Mouse (Mus musculus) midbrain, postnatal 0 days (tissue): ENCODE data around the gene Hist1h2bh. TPM values are rescaled to one million over a fixed set of nuclear protein-coding genes. Genes with fewer than 3 reads are reported as not detected.
"Not testable (repeated sequence)": the region's sequence is repeated elsewhere in the genome, so short reads cannot be mapped to it uniquely, and the experiment has no call there.

Experiments
- ATAC-seq: fragments of 200-750 bp; cut with Nextera tagmentation; 2 replicates; pipeline ENCODE4 v1.8.0; 2017; ENCODE audit warnings: moderate number of reproducible peaks, mild to moderate bottlenecking, moderate TSS enrichment, moderate library complexity; ENCODE audit not compliant: low FRiP score
- DNase-seq: peaks from one replicate; pipeline ENCODE4 v3.0.0-alpha.2; 2015; ENCODE audit warnings: low spot score
- H3K27ac ChIP-seq: fragments of 300-500 bp; sonication (generic); 2 replicates; pipeline ENCODE4 v1.5.1; 2014; ENCODE audit warnings: low read depth, mild to moderate bottlenecking, low read length, mixed read lengths
- H3K27me3 ChIP-seq: fragments of 300-500 bp; sonication (generic); 2 replicates; pipeline ENCODE4 v1.6.1; 2014; ENCODE audit warnings: low read length, control low read depth, mixed read lengths; ENCODE audit not compliant: insufficient read depth
- H3K36me3 ChIP-seq: fragments of 300-500 bp; sonication (generic); 2 replicates; pipeline ENCODE4 v1.6.1; 2014; ENCODE audit warnings: low read length, control low read depth, mixed read lengths; ENCODE audit not compliant: insufficient read depth
- H3K4me1 ChIP-seq: fragments of 300-500 bp; sonication (generic); 2 replicates; pipeline ENCODE4 v1.6.1; 2014; ENCODE audit warnings: mild to moderate bottlenecking, control low read depth, antibody characterized with exemption, low read length, mixed read lengths; ENCODE audit not compliant: insufficient read depth
- H3K4me2 ChIP-seq: fragments of 300-500 bp; sonication (generic); 2 replicates; pipeline ENCODE4 v1.6.1; 2014; ENCODE audit warnings: low read depth, mild to moderate bottlenecking, low read length, mixed read lengths; ENCODE audit not compliant: poor library complexity, severe bottlenecking
- H3K4me3 ChIP-seq: fragments of 300-500 bp; sonication (generic); 2 replicates; pipeline ENCODE4 v1.5.1; 2014; ENCODE audit warnings: low read depth, mild to moderate bottlenecking, low read length, moderate library complexity
- H3K9ac ChIP-seq: fragments of 300-500 bp; sonication (generic); replicated peaks from 2 replicates; pipeline ENCODE4 v1.6.1; 2014; ENCODE audit warnings: mild to moderate bottlenecking, low read length, moderate library complexity, mixed read lengths; ENCODE audit not compliant: poor library complexity, severe bottlenecking
- H3K9me3 ChIP-seq: fragments of 300-500 bp; sonication (generic); 2 replicates; pipeline ENCODE4 v1.6.1; 2016; ENCODE audit warnings: low read length, control low read depth
- CTCF ChIP-seq: IDR thresholded peaks from 2 replicates; pipeline ENCODE4 v1.5.1; 2016; ENCODE audit warnings: antibody characterized with exemption, mild to moderate bottlenecking
- WGBS: fragments of 180-500 bp; shearing (Covaris S2); extraction: QIAGEN DNeasy Blood & Tissue Kit; methylation state at CpG from one replicate; pipeline ENCODE4 v1.1.7; 2014; 5-methylcytosine and 5-hydroxymethylcytosine counted together
- polyA plus RNA-seq: library from polyadenylated mRNA; unstranded; fragments of >200 nt; fragmentation: Nextera tagmentation; extraction: Ambion mirVana; gene quantifications from 2 replicates; pipeline ENCODE4 v1.2.1, GENCODE M21; 2015
- total RNA-seq: library from RNA; depleted of rRNA; stranded (reverse); fragments of >200 nt; gene quantifications from 2 replicates; pipeline ENCODE4 v1.2.3, GENCODE M21; 2014; rRNA removed

The Hist1h2bh gene
- total RNA-seq (8.7 and 34.2 TPM in 2 replicates), polyA plus RNA-seq (0.16 TPM in 1 of 2 replicates, not detected in the other)

GRCm38 (mm10) chr13:23542999-23543607 lies at the start of gene Hist1h2bh:
TSS of gene Hist1h2bh (minus strand) at chr13:23543392.
- not testable (repeated sequence) for H3K36me3 ChIP-seq, H3K4me1 ChIP-seq, H3K27me3 ChIP-seq, H3K9me3 ChIP-seq
- Histone ChIP-seq H3K4me3 (peak within 1 kb of the TSS; percentile 45), H3K27ac (peak within 1 kb of the TSS; percentile 75), H3K4me2 (peak within 1 kb of the TSS; percentile 65), H3K9ac (peak within 1 kb of the TSS; percentile 48; the same call in 1 of the 2 replicates)
- WGBS: under 1% methylated on average over 22 of the region's 42 CpGs
- DNase-seq (peak; percentile 93), ATAC-seq (peak; percentile 78)

GRCm38 (mm10) chr13:23592614-23593013 lies 49.4 kb upstream of the Hist1h2bh start:
- Histone ChIP-seq H3K36me3 (no peaks in the 10 kb centered on the region), H3K4me1 (no peaks in the 10 kb centered on the region), H3K27ac (no peak overlapping the region), H3K27me3 (no peaks in the 10 kb centered on the region), H3K9me3 (no peaks in the 10 kb centered on the region), H3K9ac (no peak overlapping the region), H3K4me3 (no peak overlapping the region), H3K4me2 (no peak overlapping the region)
- no peak for DNase-seq
- no peak for TF ChIP-seq CTCF
- no peak for ATAC-seq
- WGBS: 88% methylated on average over 7 of the region's 7 CpGs

GRCm38 (mm10) chr13:23591886-23592285 lies 48.7 kb upstream of the Hist1h2bh start:
- 94% methylated on average over 7 of the region's 7 CpGs for WGBS
- H3K4me3 ChIP-seq, H3K9me3 ChIP-seq, H3K36me3 ChIP-seq, H3K9ac ChIP-seq, H3K4me2 ChIP-seq, H3K27me3 ChIP-seq, H3K4me1 ChIP-seq, H3K27ac ChIP-seq, ATAC-seq, DNase-seq: not testable (repeated sequence)

GRCm38 (mm10) chr13:23591206-23591605 lies 48.0 kb upstream of the Hist1h2bh start:
- TF ChIP-seq CTCF: no peak
- no peak for ATAC-seq
- WGBS: 93% methylated on average over 7 of the region's 7 CpGs

GRCm38 (mm10) chr13:23586940-23587225 lies 43.7 kb upstream of the Hist1h2bh start:
- WGBS: 3% methylated on average over 1 of the region's 1 CpGs
- H3K9ac ChIP-seq: no peak overlapping the region; the same call in 1 of the 2 replicates
- no peaks in the 10 kb centered on the region for H3K36me3 ChIP-seq
- no peak for TF ChIP-seq CTCF
- H3K4me1 ChIP-seq: peaks cover 1% of the 10 kb centered on the region; the same call in 1 of the 2 replicates
- no peak overlapping the region for H3K27ac ChIP-seq
- no peaks in the 10 kb centered on the region for H3K9me3 ChIP-seq
- ATAC-seq (no peak), DNase-seq (no peak)
- peak overlapping the region; percentile 85 for H3K4me2 ChIP-seq
- peak overlapping the region; percentile 47 for H3K4me3 ChIP-seq
- H3K27me3 ChIP-seq: no peaks in the 10 kb centered on the region

More at GRCm38 (mm10) chr13:23591206-23591605, 48.0 kb upstream of the Hist1h2bh start:
- Histone ChIP-seq H3K27me3 (no peaks in the 10 kb centered on the region), H3K9me3 (no peaks in the 10 kb centered on the region), H3K4me3 (no peak overlapping the region), H3K9ac (no peak overlapping the region), H3K4me2 (no peak overlapping the region), H3K4me1 (no peaks in the 10 kb centered on the region), H3K36me3 (no peaks in the 10 kb centered on the region), H3K27ac (no peak overlapping the region)
- DNase-seq: no peak

DNA sequence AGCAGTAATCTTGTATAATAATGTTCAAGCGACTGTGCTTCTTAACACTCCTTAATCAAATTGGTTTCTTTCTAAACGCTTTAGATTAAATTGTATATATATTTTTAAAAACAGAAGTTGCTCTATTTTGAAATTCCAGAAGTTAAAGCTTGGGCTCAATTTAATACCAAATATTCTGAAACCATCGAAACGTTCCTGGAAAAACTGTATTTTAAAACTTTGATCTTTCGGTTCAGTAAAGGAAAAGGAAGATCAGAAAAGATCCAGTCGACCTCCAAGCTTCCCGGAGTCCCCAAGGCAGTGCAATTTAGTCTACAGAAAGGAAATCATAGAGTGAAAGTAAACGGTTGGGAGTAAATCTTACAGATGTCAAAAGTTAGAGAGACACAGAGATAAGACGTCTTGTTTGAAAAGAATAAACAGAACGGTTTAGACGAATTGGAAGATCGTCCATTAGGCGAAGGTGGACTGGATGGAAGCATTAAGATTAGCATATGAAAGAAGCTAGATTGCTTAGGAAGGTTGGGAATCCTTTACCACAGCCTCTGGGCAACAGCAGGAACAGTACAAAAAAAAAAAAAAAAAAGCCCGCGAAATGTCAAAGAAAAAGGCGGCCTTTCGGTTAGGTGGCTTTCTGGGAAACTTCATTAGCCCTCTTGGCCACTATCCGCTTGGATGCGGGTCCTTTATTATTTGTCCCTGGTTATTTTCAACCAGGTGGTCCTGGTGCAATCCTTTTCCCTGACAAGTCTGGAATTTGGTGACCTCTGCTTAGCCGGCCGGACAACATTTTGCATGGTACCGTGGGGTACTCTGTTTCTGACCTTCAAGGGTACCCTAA lies 43.1 kb upstream of the Hist1h2bh start:
- Histone ChIP-seq H3K27me3 (no peaks in the 10 kb centered on the region), H3K27ac (peak overlapping the region; percentile 63), H3K4me1 (peaks cover 3% of the 10 kb centered on the region; the same call in 1 of the 2 replicates), H3K4me2 (peak overlapping the region; percentile 85), H3K36me3 (no peaks in the 10 kb centered on the region), H3K4me3 (peak overlapping the region; percentile 47), H3K9ac (peak overlapping the region; percentile 19; the same call in 1 of the 2 replicates), H3K9me3 (no peaks in the 10 kb centered on the region)
- TF ChIP-seq CTCF: no peak
- ATAC-seq: no peak
- 1% methylated on average over 22 of the region's 22 CpGs for WGBS
- no peak for DNase-seq

DNA sequence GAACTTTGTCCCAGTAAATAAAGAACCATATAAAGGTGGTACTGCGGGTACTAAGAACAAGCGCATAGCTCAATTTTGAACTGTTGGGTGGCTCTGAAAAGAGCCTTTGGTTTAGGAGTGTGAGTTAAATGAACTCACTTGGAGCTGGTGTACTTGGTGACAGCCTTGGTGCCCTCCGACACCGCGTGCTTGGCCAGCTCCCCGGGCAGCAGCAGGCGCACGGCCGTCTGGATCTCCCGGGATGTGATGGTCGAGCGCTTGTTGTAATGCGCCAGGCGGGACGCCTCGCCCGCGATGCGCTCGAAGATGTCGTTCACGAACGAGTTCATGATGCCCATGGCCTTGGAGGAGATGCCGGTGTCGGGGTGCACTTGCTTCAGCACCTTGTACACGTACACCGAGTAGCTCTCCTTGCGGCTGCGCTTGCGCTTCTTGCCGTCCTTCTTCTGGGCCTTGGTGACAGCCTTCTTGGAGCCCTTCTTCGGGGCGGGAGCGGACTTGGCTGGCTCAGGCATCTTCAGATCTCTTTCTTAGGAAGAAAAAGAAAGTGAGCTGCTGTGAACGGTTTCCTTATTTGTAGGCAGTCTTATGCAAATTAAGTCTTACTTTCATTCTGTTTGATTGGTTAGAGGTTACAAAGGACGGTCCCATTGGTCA lies 42.4 kb upstream of the Hist1h2bh start:
- H3K4me3 ChIP-seq: peak overlapping the region; percentile 47
- WGBS: under 1% methylated on average over 17 of the region's 36 CpGs
- DNase-seq (peak; percentile 94), ATAC-seq (peak; percentile 89)
- H3K27ac ChIP-seq: peak overlapping the region; percentile 79
- H3K9ac ChIP-seq: peak overlapping the region; percentile 64
- peak overlapping the region; percentile 85 for H3K4me2 ChIP-seq
- H3K36me3 ChIP-seq, H3K4me1 ChIP-seq, H3K27me3 ChIP-seq, H3K9me3 ChIP-seq: not testable (repeated sequence)
